Mouse (Mus musculus) spleen, postnatal 36 days (tissue): ENCODE results near the gene Wdr70.
"Not testable (repeated sequence)": the region's sequence is repeated elsewhere in the genome, so short reads cannot be mapped to it uniquely, and the experiment has no call there.

Experiments used
- DNase-seq, 2 experiments: peaks; one replicate each; pipeline ENCODE4 v3.0.0; 2022; ENCODE audit warnings: low spot score in 2 of 2, mixed read lengths in 1 of 2

Gene Wdr70

DNA sequence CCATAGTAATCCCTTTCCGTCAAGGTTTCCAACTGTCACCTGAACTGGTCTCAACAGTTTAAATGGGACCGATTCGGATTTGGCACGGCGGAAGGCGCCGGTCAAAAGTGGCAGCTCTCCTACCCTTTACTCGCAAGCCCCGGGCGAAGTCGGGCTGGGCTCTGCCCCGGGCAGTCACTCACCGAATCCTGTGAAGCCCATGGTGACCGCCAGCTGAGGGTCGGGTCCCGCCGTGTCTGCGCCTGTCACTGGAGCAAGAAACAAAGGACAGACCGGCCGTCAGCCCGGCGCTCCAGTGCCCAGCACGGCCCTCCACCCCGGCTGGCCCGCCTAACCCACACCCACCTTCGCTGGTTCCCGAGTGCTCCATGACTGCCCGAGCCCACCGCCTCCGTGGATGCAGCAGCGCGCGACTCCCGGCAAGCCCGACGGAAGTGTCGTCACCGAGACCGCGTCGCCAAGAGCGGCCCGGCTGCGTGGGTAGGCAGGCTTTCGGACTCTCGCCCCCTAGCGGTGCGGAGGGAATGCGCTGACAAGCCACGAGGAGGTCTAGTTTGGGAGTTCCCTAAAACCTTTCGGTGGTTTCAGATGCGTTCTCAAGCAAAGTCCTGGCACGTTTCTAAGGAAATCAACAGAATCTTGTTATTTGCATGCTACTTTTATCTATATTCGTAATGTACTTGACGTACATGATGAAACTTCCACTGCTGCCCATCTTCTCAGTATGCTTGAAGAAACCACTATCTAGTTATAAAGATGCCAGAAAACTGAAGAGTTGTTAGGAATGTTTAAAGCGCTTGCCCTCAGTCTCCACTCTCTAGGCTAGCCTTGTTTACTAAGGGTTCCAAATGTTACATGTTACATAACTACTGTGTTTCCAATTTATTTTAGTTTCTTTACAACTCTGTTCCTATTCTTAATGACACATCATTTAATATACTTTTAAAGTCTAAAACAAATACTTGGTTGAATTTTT, at the start of gene Wdr70:
Gene Wdr70 (minus strand): TSS at position 436 of the 976 bp plus-strand sequence.
- DNase-seq = peak; percentile 93 to 95

DNA sequence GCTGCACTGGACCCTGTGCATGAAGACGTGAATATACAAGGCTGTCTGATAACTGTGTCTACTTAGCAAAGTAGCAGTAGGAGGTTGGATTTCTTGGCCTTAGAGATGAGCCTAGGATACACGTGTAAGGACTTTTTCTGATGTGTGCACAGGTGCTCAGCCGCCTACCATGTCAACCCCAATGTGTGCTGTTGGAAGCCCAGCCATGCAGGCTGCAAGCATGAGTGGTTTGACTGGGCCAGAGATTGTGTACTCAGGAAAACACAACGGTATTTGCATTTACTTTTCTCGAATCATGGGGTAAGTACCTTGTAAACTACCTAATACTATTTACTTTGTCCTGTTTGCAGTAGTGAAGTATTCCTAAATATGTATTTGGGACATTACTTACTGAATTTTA, 36.6 kb upstream of the Wdr70 start:
- DNase-seq = no peak

DNA sequence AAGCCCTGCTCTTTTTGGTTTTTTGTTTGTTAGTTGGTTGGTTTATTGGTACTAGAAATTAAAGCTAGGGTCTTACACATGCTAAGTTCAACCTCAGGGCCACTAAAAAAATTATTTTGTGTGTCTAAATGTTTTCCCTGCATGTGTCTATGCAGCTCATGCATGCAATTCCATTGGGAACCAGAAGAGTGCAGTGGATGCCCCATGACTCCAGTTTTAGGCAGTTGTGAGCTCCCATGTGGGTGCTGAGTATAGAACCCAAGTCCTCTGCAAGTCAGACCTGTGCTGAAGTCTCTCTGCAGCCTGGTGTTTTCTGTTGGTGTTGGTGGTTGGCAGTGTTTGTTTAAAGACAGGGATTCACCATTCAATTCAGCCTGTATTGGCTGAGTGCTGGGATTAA, 32.8 kb upstream of the Wdr70 start:
- DNase-seq = no peak

DNA sequence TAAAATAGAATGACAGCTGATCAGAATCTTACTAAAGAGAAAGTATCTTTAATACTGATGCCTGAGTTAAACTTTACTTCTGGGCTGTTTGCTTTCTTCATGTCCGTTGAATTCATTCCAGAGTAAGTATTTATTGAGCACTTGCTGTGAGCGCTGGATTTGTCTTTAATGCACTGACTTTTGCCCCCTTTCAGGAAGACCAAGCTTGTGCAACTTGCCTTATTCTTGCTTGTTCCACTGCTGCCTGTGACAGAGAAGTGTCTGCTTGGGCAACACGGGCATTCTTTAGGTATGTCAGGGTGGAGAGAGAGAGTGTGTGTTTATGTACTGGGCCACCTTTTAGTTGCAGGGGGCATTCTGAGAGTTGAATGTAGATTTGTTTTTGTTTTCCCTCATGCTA, 32.3 kb upstream of the Wdr70 start:
- DNase-seq = no peak

DNA sequence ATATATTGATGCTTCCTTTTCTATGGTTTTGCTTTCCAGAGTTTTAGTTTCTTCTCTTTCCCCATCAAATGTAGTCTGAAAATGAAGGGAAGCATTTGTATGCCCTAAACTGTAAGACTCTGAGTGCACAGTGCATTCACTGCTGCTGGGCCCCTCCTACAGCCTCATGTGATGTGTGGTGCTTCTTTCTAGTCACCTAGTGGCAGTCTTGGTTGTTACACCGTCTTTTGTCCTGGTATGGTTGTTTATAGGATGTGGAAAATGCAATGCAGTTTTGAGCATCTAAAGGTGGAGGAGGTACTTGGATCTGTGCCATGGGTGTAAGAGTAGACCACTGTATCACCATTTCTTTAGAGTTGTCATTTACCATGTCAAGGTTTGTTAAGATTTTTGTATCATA, 30.3 kb upstream of the Wdr70 start:
- no peak for DNase-seq

DNA sequence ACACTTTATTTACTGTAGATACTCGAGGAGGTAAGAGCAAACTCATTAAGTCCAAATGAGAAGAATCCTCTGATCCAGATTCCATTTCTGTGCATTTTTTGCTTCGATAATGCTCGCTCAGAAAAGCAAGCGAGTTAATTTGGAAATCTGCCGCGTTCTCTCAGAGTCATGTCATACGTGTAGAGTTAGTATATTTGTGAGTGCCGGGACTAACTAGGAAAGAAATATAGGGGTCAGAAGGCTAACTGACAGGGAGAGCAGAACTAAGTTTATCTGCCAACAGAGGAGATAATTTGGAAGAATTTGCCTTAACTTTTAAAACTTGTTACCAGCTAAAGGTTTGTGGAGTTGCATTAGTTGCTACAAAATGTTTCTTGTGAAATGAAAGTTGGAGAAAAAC, 10.8 kb upstream of the Wdr70 start:
- no peak for DNase-seq

DNA sequence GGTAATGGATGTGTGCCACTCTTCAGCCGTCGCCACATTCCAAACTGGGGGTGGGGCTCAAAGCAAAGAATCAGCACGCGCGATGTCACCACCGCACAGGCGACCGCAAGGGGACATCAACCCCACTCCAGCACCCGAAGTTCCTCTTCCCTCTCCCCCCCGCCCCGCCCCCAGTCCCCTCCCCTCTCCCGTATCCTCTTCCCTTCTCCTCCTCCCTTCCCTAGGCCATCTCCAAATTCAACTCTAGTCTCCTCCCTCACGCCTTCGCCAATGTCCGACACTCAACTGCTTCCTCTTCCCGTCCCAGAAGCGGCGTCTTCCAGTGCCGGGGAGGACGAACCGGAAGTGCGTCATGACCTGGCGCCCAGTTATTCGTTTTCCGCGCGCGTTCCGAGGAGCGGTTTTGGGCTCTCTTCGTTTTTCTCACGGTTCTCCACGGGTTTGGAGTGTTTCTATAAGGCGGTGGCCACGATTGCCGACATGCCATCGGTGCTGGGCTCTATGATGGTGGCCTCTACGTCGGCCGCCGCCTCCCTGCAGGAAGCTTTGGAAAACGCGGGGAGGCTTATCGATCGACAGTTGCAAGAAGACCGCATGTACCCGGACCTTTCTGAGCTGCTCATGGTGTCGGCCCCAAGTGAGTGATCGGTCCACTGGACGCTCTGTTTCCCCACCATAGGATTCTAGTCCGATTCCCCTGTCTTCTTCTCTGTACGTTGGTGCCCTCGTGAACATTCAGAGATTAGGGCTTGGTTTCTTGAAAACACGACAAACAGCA, 10.1 kb upstream of the Wdr70 start, which contains the start of gene Nup155:
Gene Nup155 (plus strand): TSS at position 308 of the 778 bp plus-strand sequence.
- DNase-seq = peak; percentile 85 to 90

DNA sequence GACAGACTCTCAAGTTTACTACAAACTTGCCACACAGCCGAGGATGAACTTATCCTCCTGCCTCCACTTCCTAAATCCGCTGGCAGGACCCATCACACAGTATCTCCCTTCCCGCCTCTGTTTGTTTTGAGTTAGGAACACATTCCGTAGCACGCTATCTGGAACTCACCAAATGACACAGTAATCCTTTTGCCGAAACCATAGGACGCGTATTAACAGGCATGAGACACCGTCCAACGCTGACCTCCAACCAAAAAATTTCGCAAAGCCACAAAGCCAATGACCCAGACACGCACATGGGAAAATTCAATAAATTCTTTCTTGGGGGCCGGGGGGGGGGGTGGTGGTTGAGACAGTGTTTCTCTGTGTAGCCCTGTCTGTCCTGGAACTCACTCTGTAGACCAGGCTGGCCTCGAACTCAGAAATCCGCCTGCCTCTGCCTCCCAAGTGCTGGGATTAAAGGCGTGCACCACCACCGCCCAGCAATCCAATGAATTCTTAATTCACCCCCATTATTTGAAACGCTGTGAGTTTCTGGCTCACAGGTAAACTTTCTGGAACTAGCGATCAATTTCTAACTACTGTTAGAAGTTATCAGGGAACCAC, 9.5 kb upstream of the Wdr70 start:
- DNase-seq = no peak

DNA sequence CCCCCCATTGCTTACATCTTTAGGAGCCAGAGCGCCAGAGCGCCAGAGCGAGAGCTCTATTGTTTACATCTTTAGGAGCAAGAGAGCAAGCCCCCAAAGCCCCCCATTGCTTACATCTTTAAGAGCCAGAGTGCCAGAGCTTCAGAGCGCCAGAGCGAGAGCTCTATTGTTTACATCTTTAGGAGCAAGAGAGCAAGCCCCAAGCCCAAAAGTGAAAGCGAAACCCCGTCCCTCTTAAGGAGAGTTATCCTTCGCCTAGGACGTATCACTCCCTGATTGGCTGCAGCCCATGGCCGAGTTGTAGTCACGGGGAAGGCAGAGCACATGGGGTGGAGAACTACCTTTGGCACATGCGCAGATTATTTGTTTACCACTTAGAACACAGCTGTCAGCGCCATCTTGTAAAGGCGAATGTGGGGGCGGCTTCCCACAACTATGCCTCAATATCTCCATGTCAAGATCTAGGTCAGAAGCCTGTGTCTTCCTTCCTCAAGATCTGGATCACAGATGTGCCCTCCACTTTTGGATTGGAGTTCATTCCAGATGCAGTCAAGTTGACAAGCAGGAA, 3.0 kb upstream of the Wdr70 start:
- not testable (repeated sequence) for DNase-seq

DNA sequence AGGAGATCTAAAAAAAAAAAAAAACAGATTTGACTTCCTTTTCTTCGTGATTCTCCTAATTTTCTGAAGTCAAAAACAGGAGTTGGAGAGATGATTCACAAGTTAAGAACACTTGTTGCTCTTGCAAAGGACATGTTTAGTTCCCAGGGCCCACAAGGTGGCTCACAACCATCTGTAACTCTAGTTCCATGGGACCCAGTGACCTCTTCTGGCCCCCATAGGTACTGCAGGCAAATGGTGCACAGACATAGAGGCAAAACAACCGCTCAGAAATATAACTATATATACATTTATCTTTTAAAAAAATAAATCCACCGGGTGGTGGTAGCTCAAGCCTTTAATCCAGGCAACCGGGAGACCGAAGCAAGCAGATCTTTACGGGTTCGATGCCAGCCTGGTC, 1.2 kb downstream of the Wdr70 start:
- peak; percentile 65 to 72 for DNase-seq

DNA sequence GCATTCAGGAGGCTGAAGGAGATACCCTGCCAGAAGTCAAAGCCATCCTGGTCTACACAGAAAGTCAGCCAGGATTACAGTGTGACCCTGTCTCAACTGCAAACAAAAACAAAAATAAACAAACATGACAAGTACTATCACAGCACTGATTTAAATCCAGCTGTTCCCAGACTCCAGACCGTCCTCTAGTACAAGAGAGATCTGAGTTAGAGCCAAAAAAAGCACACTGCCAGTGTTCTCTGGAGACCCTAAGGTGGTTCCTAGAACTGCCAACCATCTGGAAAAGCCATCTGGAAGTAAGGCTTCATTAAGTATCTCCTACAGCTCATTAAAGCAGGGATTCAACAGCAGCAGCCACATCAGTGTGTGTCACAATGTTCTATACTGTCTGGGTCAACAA, 6.3 kb downstream of the Wdr70 start:
- DNase-seq = not testable (repeated sequence)

DNA sequence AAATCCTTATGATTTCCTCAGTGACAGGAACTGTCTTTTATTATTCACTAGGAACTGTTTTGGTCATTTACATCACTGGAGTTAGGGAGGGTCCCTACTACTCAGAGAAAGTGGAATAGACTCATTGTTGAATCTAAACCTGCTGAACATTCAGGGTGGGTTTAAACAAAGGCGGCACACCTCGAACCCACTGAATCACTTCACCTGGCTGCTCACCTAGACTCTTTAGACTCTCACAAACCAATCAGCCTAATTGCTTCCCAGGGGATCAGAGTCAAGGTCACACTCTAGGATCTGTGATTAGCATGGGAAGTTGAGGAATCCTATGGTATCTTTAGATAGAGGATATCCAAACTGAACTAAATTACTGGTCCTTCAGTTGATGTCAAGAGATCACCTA, 8.3 kb downstream of the Wdr70 start:
- no peak for DNase-seq

DNA sequence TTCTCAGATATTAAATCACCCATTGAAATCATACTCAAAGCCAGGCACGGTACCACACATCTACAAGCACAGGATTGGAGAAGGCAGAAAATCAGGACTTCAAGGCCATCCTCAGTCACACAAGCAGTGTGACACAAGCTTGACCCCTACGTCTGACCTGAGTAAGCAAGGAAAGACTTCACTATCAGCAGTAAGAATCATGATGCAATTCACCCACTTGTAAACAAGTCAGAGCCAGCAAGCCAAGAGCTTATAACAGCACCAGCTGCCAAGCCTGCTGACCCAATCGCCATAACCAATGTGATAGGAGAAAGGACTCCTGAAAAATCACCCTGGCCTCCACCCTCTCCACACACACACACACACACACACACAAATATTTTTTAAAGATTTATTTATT, 10.3 kb downstream of the Wdr70 start:
- no peak for DNase-seq

DNA sequence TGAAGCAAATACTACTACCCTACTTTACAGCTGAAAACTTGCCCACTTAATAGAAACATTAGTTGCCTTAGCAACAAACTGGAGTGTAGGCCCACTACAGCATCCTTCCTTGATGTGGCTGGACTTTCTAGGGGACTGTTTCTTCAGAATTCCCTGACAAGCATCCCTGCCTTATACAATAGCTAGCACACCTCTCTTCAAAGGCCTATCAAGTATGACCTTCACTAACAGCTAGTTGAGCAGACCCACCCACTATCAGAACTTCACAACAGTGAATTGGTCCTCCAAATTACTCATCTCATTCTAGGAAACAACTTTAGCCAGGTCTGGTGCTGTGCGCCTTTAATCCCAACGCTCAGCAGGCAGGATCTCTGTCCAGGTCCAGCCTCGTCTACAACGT, 11.7 kb downstream of the Wdr70 start:
- no peak for DNase-seq

DNA sequence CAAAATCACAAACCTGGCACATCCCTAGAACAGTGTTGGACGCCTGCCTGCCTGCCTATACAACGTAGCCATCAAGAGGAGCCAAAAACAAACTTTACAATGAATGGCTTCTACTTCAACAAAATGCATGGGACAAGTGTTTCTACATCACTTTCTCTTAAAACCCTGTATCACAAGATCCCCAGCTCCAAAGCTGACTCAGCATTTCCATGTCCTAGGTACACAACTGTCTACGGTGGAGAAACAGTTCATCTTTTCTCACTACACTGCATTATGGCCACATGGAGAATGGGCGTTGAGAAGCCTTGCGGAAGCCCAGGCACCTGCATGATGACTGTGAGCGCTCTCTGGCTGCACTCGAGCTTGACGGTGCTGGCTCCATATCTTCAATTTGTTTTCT, 16.9 kb downstream of the Wdr70 start:
- DNase-seq = no peak

DNA sequence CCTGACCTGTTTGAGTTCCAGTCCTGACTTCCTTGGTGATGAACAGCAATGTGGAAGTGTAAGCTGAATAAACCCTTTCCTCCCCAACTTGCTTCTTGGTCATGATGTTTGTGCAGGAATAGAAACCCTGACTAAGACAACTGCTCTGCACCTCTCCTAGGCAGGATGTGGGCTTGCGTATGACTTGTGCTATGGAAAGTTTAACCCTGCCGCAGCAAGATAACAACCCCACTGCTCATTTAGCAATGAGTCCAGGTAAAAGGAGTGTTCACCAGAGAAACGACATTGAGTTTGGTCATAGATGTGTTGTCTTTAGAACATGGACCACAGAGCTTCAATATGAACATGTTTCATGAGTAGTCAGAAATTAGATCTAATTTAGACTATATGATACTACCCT, 25.9 kb downstream of the Wdr70 start:
- not testable (repeated sequence) for DNase-seq

DNA sequence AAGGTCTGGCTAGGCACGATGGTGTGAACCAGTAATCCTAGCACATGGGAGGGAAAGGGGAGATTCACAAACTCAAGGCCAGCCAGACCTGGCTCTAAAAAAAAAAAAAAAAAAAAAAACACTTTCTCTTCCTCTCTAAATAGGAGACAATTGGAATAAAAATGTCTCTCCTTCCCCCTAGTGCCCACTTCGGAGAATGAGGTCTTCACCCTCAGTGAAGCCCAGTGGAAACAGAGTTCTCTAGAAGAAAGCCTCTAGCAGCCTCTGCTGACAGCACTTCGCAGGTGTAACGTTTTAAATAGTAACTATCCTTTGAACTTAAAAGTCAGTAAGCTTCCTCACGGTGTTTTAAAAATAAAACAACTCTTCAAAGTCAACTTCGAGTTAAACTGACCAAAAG, 33.8 kb downstream of the Wdr70 start:
- no peak for DNase-seq

DNA sequence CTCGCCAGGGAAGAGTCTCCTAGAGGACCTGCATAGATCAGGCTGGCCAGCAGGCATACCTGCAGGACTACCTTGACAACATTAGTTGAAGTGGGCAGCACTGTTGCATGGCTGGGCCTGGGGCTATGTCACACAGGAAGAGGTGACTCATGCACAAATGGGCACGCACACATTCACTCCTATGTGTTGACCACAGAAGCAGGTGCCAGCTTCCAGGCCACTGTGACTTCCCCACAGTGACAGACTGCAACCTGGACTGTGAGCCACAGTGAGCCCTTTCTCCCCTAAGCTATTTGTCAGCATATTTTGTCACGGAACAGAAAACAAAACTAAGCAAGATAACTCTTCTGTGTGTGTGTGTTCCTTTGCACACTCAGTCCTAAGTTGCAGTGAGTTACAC, 47.8 kb downstream of the Wdr70 start:
- DNase-seq = no peak

DNA sequence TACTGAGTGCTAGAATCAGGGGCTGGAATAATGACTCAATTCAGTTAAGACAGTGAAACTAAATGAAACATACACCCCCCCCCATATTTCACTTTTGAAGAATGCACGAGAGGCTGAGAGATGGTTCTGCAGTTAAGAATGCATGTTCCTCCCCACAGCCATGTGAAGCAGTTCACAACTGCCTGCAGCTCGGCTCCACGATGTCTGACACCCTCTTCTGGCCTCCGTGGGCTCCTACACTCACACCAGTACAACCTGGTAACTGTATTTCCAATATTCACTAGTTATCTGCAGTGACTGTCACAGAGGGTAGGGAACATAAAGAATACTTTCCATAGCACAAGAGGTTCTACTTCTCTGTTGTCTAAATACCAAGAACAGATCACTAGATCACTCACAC, 59.2 kb downstream of the Wdr70 start:
- DNase-seq = no peak

DNA sequence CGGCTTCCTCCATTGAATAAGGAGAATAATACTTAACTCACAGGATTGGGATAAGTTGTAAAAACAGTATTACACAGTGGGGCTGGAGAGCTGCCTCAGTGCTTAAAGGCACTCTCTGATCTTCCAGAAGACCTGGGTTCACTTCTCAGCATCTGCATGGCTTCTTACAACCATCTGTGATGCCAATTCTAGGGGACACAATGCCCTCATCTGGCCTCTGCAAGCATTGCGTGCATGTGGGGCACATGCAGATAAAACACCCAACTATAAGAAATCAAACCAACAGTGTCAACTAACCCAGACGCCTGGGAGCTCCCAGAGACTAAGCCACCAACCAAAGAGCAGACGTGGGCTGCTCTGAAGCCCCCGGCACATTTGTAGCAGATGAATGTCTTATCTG, 60.6 kb downstream of the Wdr70 start:
- DNase-seq = no peak

DNA sequence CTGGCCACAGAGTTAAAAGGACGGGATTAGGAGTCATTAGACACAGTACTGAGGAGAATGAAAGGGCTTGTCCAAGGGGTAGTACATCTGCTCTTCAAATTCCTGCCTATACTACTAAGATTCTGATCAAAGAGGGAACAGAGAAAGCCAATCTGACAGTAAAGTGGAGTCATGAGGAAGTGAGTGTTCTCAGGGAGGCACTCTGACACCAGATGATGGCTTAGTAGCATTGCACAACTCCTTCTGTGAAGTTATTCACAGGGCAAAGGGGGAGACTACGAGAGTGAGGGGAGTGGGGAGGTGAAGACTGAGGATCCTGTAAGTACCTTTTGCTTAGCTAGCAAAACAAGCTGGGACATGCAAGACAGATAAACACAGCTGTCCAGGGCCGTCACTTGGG, 61.2 kb downstream of the Wdr70 start:
- no peak for DNase-seq

DNA sequence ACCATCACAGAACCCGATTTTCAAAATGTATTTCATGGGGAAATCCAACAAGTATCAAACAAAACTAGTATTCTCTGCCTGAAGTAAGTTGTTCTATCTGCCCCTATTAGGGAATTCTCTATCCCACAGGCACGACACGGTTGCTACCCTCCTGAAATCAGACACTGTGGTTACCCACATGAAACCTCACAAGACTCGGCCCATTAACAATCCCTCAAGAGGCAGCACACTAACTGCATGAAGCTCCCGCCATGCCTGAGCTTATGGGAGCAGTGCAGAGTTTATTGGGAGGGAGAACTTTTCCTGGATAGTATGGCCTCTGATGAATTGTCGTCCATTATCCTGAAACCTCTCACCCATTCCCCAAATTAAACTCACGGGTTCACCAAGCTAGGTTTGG, 67.8 kb downstream of the Wdr70 start:
- DNase-seq = no peak
